Mouse (Mus musculus) layer of hippocampus, postnatal 14 days (tissue): ENCODE data around the gene Hmgcs2. TPM values are rescaled to one million over a fixed set of nuclear protein-coding genes. Genes with fewer than 3 reads are reported as not detected.

ENCODE experiments used
- DNase-seq, 2 experiments: peaks; one replicate each; pipeline ENCODE4 v3.0.0; 2021 to 2022; ENCODE audit warnings: low spot score in 2 of 2, mixed read lengths in 1 of 2
- total RNA-seq, 2 experiments: library from RNA; stranded (reverse); gene quantifications; 2 replicates each; pipeline ENCODE4 v1.2.3; 2021

The Hmgcs2 gene
- total RNA-seq, 2 experiments from 2014 or later = 10.4 to 13.7 TPM

GRCm38 (mm10) chr3:98335886-98336285 is 55.7 kb downstream of the Hmgcs2 start:
- DNase-seq = no peak

- DNase-seq = no peak
These were observed 56.7 kb downstream of the Hmgcs2 start for GRCm38 (mm10) chr3:98336661-98337654.

GRCm38 (mm10) chr3:98338584-98339041 is 58.4 kb downstream of the Hmgcs2 start:
- DNase-seq = peak; percentile 26 to 44

GRCm38 (mm10) chr3:98339097-98339705 is 59.0 kb downstream of the Hmgcs2 start:
- peak; percentile 58 to 64 for DNase-seq

- peak; percentile 52 to 66 for DNase-seq
These were observed 59.5 kb downstream of the Hmgcs2 start, which contains the start of gene Phgdh for GRCm38 (mm10) chr3:98339706-98340109. Gene Phgdh (minus strand): TSS chr3:98339990.

- DNase-seq = no peak
These were observed 60.8 kb downstream of the Hmgcs2 start for GRCm38 (mm10) chr3:98340818-98341594.

GRCm38 (mm10) chr3:98343235-98343634 is 63.0 kb downstream of the Hmgcs2 start:
- no peak for DNase-seq

- DNase-seq = no peak
These were observed 67.9 kb downstream of the Hmgcs2 start for GRCm38 (mm10) chr3:98348106-98348505.

- DNase-seq = no peak
These were observed 68.5 kb downstream of the Hmgcs2 start for GRCm38 (mm10) chr3:98348705-98349104.

- peak; percentile 57 to 84 for DNase-seq
These were observed 73.7 kb downstream of the Hmgcs2 start for GRCm38 (mm10) chr3:98353892-98354291.

- no peak for DNase-seq
These were observed 75.2 kb downstream of the Hmgcs2 start for GRCm38 (mm10) chr3:98355344-98356025.

- DNase-seq = no peak
These were observed 75.8 kb downstream of the Hmgcs2 start for GRCm38 (mm10) chr3:98356026-98356365.

GRCm38 (mm10) chr3:98356632-98357370 is 76.6 kb downstream of the Hmgcs2 start:
- DNase-seq = no peak

Other genes starting within 250 kb of the Hmgcs2 start
- not detected for gene Adam30, start 119.8 kb upstream of the Hmgcs2 start, total RNA-seq
- not detected for gene Reg4, start 58.3 kb upstream of the Hmgcs2 start, total RNA-seq
- 10 to 100 TPM; 62.8 to 72.3 TPM for gene Phgdh, start 59.6 kb downstream of the Hmgcs2 start, total RNA-seq
- 10 to 100 TPM; 25.7 to 26.9 TPM for gene Zfp697, start 102.0 kb downstream of the Hmgcs2 start, total RNA-seq
- not detected for gene Gm4450, start 176.7 kb downstream of the Hmgcs2 start, total RNA-seq
- not detected for gene Hsd3b4, start 230.1 kb downstream of the Hmgcs2 start, total RNA-seq